Mouse (Mus musculus) liver, embryonic 14.5 days (tissue): ENCODE data around the gene Nav2.

Source experiments
- CTCF ChIP-seq: IDR thresholded peaks from 2 replicates; pipeline ENCODE4 v1.5.1; 2016; ENCODE audit warnings: antibody characterized with exemption, low read depth, control low read depth
- EP300 ChIP-seq: IDR thresholded peaks from 2 replicates; pipeline ENCODE4 v1.6.1; 2016; ENCODE audit warnings: antibody characterized with exemption, low read depth

- TF ChIP-seq CTCF: no peak
- no peak for TF ChIP-seq EP300
Observed at GRCm38 (mm10) chr7:48965796-48966512, 57.4 kb downstream of the Nav2 start.
